Mouse (Mus musculus) thymus, adult 2 months (tissue): Measurements from ENCODE around the gene Napsa.

Source experiments
- CTCF ChIP-seq: fragments of 200-500 bp; IDR thresholded peaks from 2 replicates; pipeline ENCODE4 v1.5.1; 2012; ENCODE audit warnings: mild to moderate bottlenecking, control low read depth, low read length, moderate library complexity, borderline replicate concordance; ENCODE audit not compliant: control insufficient read depth, poor library complexity, insufficient read depth; ENCODE audit errors: extremely low read depth
- POLR2A ChIP-seq: fragments of 200-500 bp; IDR thresholded peaks from 2 replicates; pipeline ENCODE4 v1.6.1; 2012; ENCODE audit warnings: mild to moderate bottlenecking, low read length, control low read depth, moderate library complexity; ENCODE audit not compliant: control insufficient read depth, poor library complexity, insufficient read depth; ENCODE audit errors: extremely low read depth

DNA sequence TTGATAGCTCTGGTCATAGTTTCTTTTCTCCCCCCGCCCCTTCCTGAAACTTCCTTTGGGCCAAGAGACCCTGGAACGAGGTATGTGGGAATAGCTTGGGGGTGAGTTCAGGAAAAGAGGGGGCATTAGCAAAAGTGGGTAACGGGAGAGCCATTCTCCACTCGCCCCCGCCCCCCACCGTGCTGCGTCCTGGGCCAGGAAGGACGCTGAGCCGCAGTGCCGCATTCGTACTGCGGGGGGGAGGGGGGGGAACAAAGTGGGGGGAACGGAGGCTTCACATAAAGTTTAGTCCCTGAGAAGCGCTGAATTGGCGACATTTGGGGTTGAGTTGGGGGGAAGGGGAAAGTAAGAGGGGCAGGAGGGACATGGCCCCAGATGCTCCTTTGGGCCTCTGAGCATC lies 20.9 kb downstream of the Napsa start:
- TF ChIP-seq POLR2A (no peak), CTCF (no peak)
